Mouse (Mus musculus): ENCODE measurements around the gene Uimc1.
"Not testable (repeated sequence)": the region's sequence is repeated elsewhere in the genome, so short reads cannot be mapped to it uniquely, and the experiment has no call there.

The Uimc1 gene

DNA sequence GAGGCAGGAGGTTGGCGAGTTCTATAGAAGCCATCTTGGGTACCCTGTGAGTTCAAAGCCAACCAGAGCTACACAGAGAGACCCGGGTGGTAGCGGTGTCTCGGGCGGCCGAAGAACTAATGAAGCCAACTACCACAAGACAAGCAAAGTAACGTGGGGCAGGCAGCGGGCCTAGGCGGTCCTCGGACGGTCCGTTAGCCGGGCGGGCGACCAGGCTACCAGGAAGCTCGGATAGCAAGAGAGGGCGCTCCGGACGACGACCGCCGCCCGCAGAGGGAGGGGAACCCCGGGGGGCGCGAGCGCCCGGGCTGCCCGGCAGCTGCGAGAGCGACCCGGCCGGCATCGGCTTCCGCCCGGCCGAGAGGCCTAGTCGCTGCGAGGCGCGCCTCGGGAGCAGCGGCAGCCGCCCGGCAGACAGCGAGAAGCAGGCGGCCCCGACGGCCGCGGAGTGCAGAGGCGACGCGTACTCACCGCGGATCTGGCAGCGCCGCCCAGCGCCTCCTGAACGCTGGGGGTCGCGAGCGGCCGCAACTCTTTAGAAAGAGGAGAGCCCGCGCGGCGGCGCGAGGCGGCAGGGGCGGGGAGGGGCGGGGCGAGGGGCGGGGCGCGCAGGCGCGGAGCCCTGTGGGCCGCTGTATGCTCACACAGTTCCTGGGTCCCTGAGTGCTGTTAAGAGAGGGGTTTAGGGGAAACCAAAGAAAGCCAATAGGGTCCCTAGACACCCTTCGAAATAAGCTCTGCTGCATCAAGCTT lies at the start of gene Uimc1:
Gene Uimc1 (minus strand): TSS at position 575 of the 753 bp plus-strand sequence.
- in situ Hi-C loops (cut with MboI; ENCODE audit: low pct_unique_long_range_greater_than_20kb in 1 of 2, low sequenced_read_pairs in 2 of 2, unreplicated experiment in 1 of 2), result no loop called here

DNA sequence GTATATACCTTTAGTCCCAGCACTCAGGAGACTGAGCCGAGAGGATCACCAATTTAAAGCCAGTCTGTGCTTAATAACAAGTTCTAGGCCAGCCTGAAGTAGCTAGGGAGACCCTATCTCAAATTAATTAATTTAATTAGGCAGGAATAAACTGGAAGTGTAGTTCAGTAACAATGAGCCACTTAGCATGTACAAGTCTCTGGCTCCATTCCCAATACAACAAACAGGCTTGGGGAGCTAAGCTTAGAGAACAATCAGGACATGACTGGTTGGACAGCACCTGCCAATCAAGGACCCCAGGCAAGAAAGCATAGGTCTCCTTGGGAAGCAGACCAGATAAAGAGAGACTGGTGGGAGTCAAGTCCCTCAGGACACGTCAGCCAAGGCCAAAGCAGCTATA lies 40.2 kb upstream of the Uimc1 start:
- in situ Hi-C loops (cut with MboI; ENCODE audit: low pct_unique_long_range_greater_than_20kb in 1 of 2, low sequenced_read_pairs in 2 of 2, unreplicated experiment in 1 of 2), result no loop called here

- in situ Hi-C loops (cut with MboI; ENCODE audit: low pct_unique_long_range_greater_than_20kb in 1 of 2, low sequenced_read_pairs in 2 of 2, unreplicated experiment in 1 of 2), result no loop called here
These were observed 35.3 kb upstream of the Uimc1 start for GRCm38 (mm10) chr13:55135382-55135781.

DNA sequence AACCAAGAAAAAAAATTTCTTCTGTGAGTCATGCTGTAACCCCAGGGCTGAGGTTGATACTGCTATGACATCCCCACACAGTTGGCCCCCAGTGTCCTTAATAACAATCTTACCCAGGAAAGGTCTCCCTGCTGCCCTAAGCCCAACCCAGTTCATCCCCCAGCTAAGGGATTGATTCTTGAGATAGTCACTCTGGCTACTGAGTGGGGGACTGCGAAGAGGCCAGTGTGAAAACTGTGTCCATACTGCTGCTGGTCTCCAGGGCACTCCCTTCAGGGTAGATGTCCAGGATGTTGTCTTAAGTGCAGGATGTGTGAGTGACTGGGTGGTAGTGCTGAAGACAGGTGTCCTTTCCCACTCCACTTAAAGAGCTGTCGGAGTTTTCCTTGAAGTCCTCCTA lies 33.3 kb upstream of the Uimc1 start, which contains the start of gene Gm17617:
Gene Gm17617 (minus strand): TSS at position 101 of the 400 bp plus-strand sequence.
- in situ Hi-C loops (cut with MboI; ENCODE audit: low pct_unique_long_range_greater_than_20kb in 1 of 2, low sequenced_read_pairs in 2 of 2, unreplicated experiment in 1 of 2), result no loop called here

GRCm38 (mm10) chr13:55124903-55125302 lies 24.8 kb upstream of the Uimc1 start:
- in situ Hi-C loops (cut with MboI; ENCODE audit: low pct_unique_long_range_greater_than_20kb in 1 of 2, low sequenced_read_pairs in 2 of 2, unreplicated experiment in 1 of 2), result no loop called here

GRCm38 (mm10) chr13:55114375-55114774 lies 14.3 kb upstream of the Uimc1 start:
- in situ Hi-C loops (cut with MboI; ENCODE audit: low pct_unique_long_range_greater_than_20kb in 1 of 2, low sequenced_read_pairs in 2 of 2, unreplicated experiment in 1 of 2), result no loop called here

GRCm38 (mm10) chr13:55107694-55108093 lies 7.6 kb upstream of the Uimc1 start:
- in situ Hi-C loops (cut with MboI; ENCODE audit: low pct_unique_long_range_greater_than_20kb in 1 of 2, low sequenced_read_pairs in 2 of 2, unreplicated experiment in 1 of 2), result no loop called here

DNA sequence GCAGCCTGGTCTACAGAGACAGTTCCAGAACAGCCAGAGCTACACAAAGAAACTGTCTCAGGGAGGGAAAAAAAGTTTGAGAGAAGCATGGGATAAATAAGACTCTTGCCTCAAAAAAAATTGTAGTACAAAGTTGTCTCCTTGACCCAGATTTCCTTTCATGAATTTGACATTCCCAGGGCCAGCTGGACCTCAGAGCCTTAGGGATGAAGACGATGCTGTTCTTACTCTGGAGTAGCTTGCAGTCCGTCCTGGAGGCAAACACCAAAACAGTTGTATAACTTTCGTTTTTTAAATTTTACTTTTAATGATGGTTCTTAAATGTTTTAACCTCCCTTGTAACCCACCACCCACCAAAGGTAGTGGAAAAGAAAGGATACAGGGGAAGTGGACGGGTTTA lies 7.0 kb upstream of the Uimc1 start:
- in situ Hi-C loops (cut with MboI; ENCODE audit: low pct_unique_long_range_greater_than_20kb in 1 of 2, low sequenced_read_pairs in 2 of 2, unreplicated experiment in 1 of 2), result no loop called here

- in situ Hi-C loops (cut with MboI; ENCODE audit: low pct_unique_long_range_greater_than_20kb in 1 of 2, low sequenced_read_pairs in 2 of 2, unreplicated experiment in 1 of 2), result no loop called here
These were observed 6.0 kb upstream of the Uimc1 start for GRCm38 (mm10) chr13:55105953-55106691.

- in situ Hi-C loops (cut with MboI; ENCODE audit: low pct_unique_long_range_greater_than_20kb in 1 of 2, low sequenced_read_pairs in 2 of 2, unreplicated experiment in 1 of 2), result no loop called here
These were observed 5.2 kb upstream of the Uimc1 start, which contains the start of gene Zfp346 for GRCm38 (mm10) chr13:55105045-55105952. Zfp346 (plus strand) TSS chr13:55105311.

DNA sequence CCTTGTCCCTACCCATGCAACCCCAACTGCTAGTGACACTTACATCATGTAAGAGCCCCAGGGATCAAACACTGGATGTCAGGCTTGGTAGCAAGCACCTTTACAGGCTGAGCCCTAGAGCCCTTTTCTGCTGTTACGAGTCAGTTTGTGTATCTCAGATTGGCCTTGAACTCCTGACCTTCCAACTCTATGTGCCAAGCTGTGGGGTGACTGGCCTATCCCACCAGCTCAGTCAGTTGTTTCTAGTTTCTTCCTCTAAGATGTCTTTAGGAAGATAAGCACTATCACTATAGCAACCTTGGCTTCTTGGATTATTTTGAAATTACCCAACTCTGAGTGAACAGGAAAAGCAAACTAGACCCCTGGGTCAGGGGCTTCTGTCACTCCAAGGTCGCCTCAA lies 3.3 kb upstream of the Uimc1 start:
- in situ Hi-C loops (cut with MboI; ENCODE audit: low pct_unique_long_range_greater_than_20kb in 1 of 2, low sequenced_read_pairs in 2 of 2, unreplicated experiment in 1 of 2), result no loop called here

GRCm38 (mm10) chr13:55102366-55102765 lies 2.3 kb upstream of the Uimc1 start:
- in situ Hi-C loops (cut with MboI; ENCODE audit: low pct_unique_long_range_greater_than_20kb in 1 of 2, low sequenced_read_pairs in 2 of 2, unreplicated experiment in 1 of 2), result no loop called here

DNA sequence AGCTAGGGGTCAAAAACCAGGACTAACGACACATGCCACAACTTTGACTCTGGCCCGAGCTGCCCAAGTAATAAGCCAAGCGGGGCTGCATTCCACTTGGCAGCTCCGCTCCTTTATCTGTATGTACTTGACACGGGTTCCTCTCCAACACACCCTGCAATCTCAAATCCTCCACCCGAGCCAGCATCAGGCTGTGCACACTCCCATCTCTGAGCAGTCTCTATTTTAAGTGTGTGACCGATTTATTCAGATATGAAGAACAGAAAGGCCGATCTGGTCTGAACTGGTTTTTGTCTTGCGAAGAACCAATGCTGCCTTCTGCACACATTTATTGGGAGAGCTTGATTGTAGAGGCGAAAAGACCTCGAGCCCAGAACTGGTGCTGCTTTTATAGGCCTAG lies 1.5 kb upstream of the Uimc1 start:
- in situ Hi-C loops (cut with MboI; ENCODE audit: low pct_unique_long_range_greater_than_20kb in 1 of 2, low sequenced_read_pairs in 2 of 2, unreplicated experiment in 1 of 2), result no loop called here

GRCm38 (mm10) chr13:55099066-55099725 lies 904 bp downstream of the Uimc1 start:
- in situ Hi-C loops (cut with MboI; ENCODE audit: low pct_unique_long_range_greater_than_20kb in 1 of 2, low sequenced_read_pairs in 2 of 2, unreplicated experiment in 1 of 2), result no loop called here

GRCm38 (mm10) chr13:55097841-55098240 lies 2.3 kb downstream of the Uimc1 start:
- in situ Hi-C loops (cut with MboI; ENCODE audit: low pct_unique_long_range_greater_than_20kb in 1 of 2, low sequenced_read_pairs in 2 of 2, unreplicated experiment in 1 of 2), result not testable (repeated sequence)

GRCm38 (mm10) chr13:55092588-55092987 lies 7.5 kb downstream of the Uimc1 start:
- in situ Hi-C loops (cut with MboI; ENCODE audit: low pct_unique_long_range_greater_than_20kb in 1 of 2, low sequenced_read_pairs in 2 of 2, unreplicated experiment in 1 of 2), result no loop called here

- in situ Hi-C loops (cut with MboI; ENCODE audit: low pct_unique_long_range_greater_than_20kb in 1 of 2, low sequenced_read_pairs in 2 of 2, unreplicated experiment in 1 of 2), result no loop called here
These were observed 24.5 kb downstream of the Uimc1 start for GRCm38 (mm10) chr13:55075597-55075996.

GRCm38 (mm10) chr13:55071322-55071721 lies 28.8 kb downstream of the Uimc1 start:
- in situ Hi-C loops (cut with MboI; ENCODE audit: low pct_unique_long_range_greater_than_20kb in 1 of 2, low sequenced_read_pairs in 2 of 2, unreplicated experiment in 1 of 2), result no loop called here

All from mouse embryonic stem cell (cell line).